Mouse (Mus musculus) forebrain, postnatal 0 days (tissue): ENCODE data around the gene Vmn2r79. TPM values are rescaled to one million over a fixed set of nuclear protein-coding genes. Genes with fewer than 3 reads are reported as not detected.
"Not testable (repeated sequence)": the region's sequence is repeated elsewhere in the genome, so short reads cannot be mapped to it uniquely, and the experiment has no call there.

Source experiments
- ATAC-seq: fragments of 200-750 bp; cut with Nextera tagmentation; 2 replicates; pipeline ENCODE4 v1.8.0; 2017; ENCODE audit warnings: mild to moderate bottlenecking, moderate library complexity
- DNase-seq: peaks from one replicate; pipeline ENCODE4 v3.0.0-alpha.2; 2015
- H3K27ac ChIP-seq: fragments of 300-500 bp; sonication (generic); 2 replicates; pipeline ENCODE4 v1.5.1; 2014; ENCODE audit warnings: low read depth, mild to moderate bottlenecking, antibody characterized with exemption, low read length, moderate library complexity, mixed read lengths
- H3K27me3 ChIP-seq: fragments of 300-500 bp; sonication (generic); 2 replicates; pipeline ENCODE4 v1.6.1; 2014; ENCODE audit warnings: mild to moderate bottlenecking, low read length, mixed read lengths; ENCODE audit not compliant: insufficient read depth
- H3K36me3 ChIP-seq: fragments of 300-500 bp; sonication (generic); 2 replicates; pipeline ENCODE4 v1.6.1; 2014; ENCODE audit warnings: mild to moderate bottlenecking, moderate library complexity; ENCODE audit not compliant: insufficient read depth
- H3K4me1 ChIP-seq: fragments of 300-500 bp; sonication (generic); 2 replicates; pipeline ENCODE4 v1.6.1; 2014; ENCODE audit warnings: antibody characterized with exemption; ENCODE audit not compliant: insufficient read depth
- H3K4me2 ChIP-seq: fragments of 300-500 bp; sonication (generic); 2 replicates; pipeline ENCODE4 v1.6.1; 2014; ENCODE audit warnings: low read depth, mild to moderate bottlenecking, moderate library complexity
- H3K4me3 ChIP-seq: fragments of 300-500 bp; sonication (generic); 2 replicates; pipeline ENCODE4 v1.5.1; 2014; ENCODE audit warnings: low read depth, low read length, mixed read lengths
- H3K9ac ChIP-seq: fragments of 300-500 bp; sonication (generic); 2 replicates; pipeline ENCODE4 v1.6.1; 2014; ENCODE audit warnings: mild to moderate bottlenecking
- H3K9me3 ChIP-seq: fragments of 300-500 bp; sonication (generic); 2 replicates; pipeline ENCODE4 v1.6.1; 2016; ENCODE audit warnings: low read length
- CTCF ChIP-seq: sonication (generic); IDR thresholded peaks from 2 replicates; pipeline ENCODE4 v1.5.1; 2016; ENCODE audit warnings: antibody characterized with exemption, control low read depth, low read depth
- WGBS: fragments of 180-500 bp; shearing (Covaris S2); extraction: QIAGEN DNeasy Blood & Tissue Kit; methylation state at CpG from one replicate; pipeline ENCODE4 v1.1.7; 2014; 5-methylcytosine and 5-hydroxymethylcytosine counted together
- polyA plus RNA-seq: library from polyadenylated mRNA; unstranded; fragments of >200 nt; fragmentation: Nextera tagmentation; extraction: Ambion mirVana; gene quantifications from 2 replicates; pipeline ENCODE4 v1.2.1, GENCODE M21; 2015
- total RNA-seq: library from RNA; depleted of rRNA; stranded (reverse); fragments of >200 nt; gene quantifications from 2 replicates; pipeline ENCODE4 v1.2.3, GENCODE M21; 2014; rRNA removed

Gene Vmn2r79
- total RNA-seq (not detected in 2 replicates), polyA plus RNA-seq (not detected in 2 replicates)

GRCm38 (mm10) chr7:86995815-86996214 lies at the start of gene Vmn2r79:
Gene Vmn2r79, plus strand, starts transcription at chr7:86996115.
- not testable (repeated sequence) for H3K27me3 ChIP-seq, DNase-seq, H3K27ac ChIP-seq, H3K9me3 ChIP-seq, ATAC-seq, H3K36me3 ChIP-seq, H3K4me3 ChIP-seq, H3K4me2 ChIP-seq, H3K4me1 ChIP-seq, H3K9ac ChIP-seq
- 82% methylated on average over 1 of the region's 1 CpGs for WGBS

DNA sequence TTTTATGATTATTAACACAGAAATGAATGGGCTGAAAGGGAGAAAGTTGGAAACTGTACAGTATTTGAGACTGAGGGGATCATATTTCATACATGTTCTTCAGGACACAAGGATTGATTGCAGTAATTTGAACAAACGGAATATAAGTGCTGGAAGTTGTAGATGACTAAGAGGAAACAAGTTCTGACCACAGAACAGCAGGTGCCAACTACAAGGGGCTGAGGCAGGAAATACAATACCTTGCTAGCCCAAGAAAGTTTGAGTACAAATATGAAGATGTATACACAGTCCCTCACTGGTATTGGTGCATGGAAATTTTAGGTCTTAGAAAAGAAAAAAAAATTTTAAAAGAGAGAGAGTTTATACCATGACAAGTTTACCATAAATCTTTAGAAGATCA lies 1.2 kb upstream of the Vmn2r79 start:
- Histone ChIP-seq H3K27ac (no peak overlapping the region), H3K27me3 (no peaks in the 10 kb centered on the region), H3K9ac (no peak overlapping the region), H3K4me1 (no peaks in the 10 kb centered on the region), H3K9me3 (no peaks in the 10 kb centered on the region), H3K36me3 (no peaks in the 10 kb centered on the region), H3K4me3 (no peak overlapping the region), H3K4me2 (no peak overlapping the region)
- ATAC-seq (no peak), DNase-seq (no peak)
- WGBS: 78% methylated on average over 1 of the region's 1 CpGs
- TF ChIP-seq CTCF: no peak

DNA sequence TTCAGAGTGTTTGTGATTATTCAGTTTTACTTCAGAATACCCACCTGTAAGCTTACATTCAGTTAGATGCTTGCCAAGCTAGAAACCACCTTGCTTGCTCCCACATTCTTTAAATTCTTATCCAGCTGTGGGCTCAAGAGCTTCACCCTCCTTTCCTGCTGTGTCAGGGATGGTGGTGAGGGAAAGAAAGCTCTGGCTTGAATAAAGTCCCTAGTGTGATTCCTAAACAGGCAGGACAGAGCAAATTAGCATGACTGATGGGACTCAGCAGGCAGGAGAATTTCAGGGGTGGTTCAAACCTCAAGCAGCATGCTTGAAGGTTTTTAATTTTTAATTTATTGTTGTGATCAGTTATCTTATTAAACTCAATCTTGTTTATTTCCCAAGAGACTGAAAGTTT lies 30.6 kb downstream of the Vmn2r79 start:
- ATAC-seq, H3K4me3 ChIP-seq, H3K9me3 ChIP-seq: not testable (repeated sequence)

DNA sequence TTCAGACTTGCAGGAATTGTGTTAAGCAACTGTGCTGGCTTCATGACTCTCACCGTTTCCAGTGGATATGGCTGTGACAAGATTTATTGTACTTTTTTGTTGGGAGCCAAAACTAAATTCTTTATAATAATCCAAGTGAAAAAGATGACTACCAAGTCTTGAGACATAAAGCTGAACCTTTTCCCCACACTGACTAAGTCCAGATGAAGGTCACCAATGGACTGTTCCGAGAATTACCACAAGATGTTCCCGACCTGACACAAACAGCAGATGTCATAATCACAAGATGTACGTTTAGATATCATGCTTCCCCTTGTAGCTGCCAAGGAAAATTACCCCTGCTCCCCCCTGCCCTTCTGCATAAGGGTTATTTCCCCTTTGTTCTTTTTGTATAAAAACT lies 67.7 kb downstream of the Vmn2r79 start:
- Histone ChIP-seq H3K36me3 (no peaks in the 10 kb centered on the region), H3K9me3 (no peaks in the 10 kb centered on the region), H3K27me3 (no peaks in the 10 kb centered on the region), H3K4me3 (no peak overlapping the region), H3K9ac (no peak overlapping the region), H3K4me2 (no peak overlapping the region), H3K4me1 (no peaks in the 10 kb centered on the region), H3K27ac (no peak overlapping the region)
- TF ChIP-seq CTCF: no peak
- 80% methylated on average over 4 of the region's 4 CpGs for WGBS
- no peak for DNase-seq
- no peak for ATAC-seq

More for the DNA sequence above, 30.6 kb downstream of the Vmn2r79 start:
- not testable (repeated sequence) for H3K4me1 ChIP-seq, DNase-seq, H3K27ac ChIP-seq, H3K27me3 ChIP-seq, H3K4me2 ChIP-seq, H3K9ac ChIP-seq, H3K36me3 ChIP-seq

Other genes with a start within 250 kb of the Vmn2r79 start
- 3.0 and 3.3 TPM in 2 replicates for gene Folh1, start 220.2 kb upstream of the Vmn2r79 start, total RNA-seq
- gene Folh1, start 220.2 kb upstream of the Vmn2r79 start, polyA plus RNA-seq: 1.5 and 2.0 TPM in 2 replicates
- not detected in 2 replicates for gene Vmn2r77, start 201.1 kb upstream of the Vmn2r79 start, total RNA-seq
- gene Vmn2r77, start 201.1 kb upstream of the Vmn2r79 start, polyA plus RNA-seq: not detected in 2 replicates
- gene Vmn2r78, start 81.0 kb upstream of the Vmn2r79 start, total RNA-seq: not detected in 2 replicates
- gene Vmn2r78, start 81.0 kb upstream of the Vmn2r79 start, polyA plus RNA-seq: not detected in 2 replicates
- gene Nox4, start 250.0 kb downstream of the Vmn2r79 start, total RNA-seq: 1.5 and 1.6 TPM in 2 replicates
- 0.89 and 1.1 TPM in 2 replicates for gene Nox4, start 250.0 kb downstream of the Vmn2r79 start, polyA plus RNA-seq